Mouse (Mus musculus): ENCODE results near the gene Tmem132d.

DNA sequence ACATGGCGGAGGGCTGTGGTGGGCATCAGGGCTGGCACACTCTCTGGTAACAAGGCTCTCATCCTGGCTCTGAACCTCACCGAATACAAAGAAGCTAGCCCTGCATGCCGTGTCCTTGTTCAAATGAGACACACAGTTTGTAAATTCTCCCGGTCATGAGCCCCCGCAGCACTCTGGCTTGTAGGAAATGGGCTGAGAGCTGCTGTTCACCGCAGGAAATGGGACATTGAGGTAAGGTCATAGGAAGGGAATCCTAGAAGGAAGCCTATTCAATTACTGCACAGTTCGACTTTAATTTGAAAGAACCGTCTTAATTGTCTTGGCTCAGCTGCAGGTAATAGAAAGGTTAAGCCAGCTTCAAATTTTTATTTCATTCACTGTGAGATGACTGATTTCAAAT is 42.5 kb upstream of the Tmem132d start:
- TF ChIP-seq CTCF (IDR thresholded peaks at IDR 0.05; ENCODE audit: borderline replicate concordance, insufficient read depth, low read depth, low read length) (no peak), POLR2A (IDR thresholded peaks at IDR 0.05; ENCODE audit: borderline replicate concordance, insufficient read depth, low read length) (no peak)
